Mouse (Mus musculus) telencephalon, adult 2 months (tissue): ENCODE measurements around the gene Lad1.

Experiments used
- DNase-seq: peaks from one replicate; pipeline ENCODE4 v3.0.0-alpha.2; 2011; ENCODE audit warnings: low read depth, low spot score

Gene Lad1

GRCm38 (mm10) chr1:135844481-135844880 lies 26.1 kb downstream of the Lad1 start:
- DNase-seq: no peak

DNA sequence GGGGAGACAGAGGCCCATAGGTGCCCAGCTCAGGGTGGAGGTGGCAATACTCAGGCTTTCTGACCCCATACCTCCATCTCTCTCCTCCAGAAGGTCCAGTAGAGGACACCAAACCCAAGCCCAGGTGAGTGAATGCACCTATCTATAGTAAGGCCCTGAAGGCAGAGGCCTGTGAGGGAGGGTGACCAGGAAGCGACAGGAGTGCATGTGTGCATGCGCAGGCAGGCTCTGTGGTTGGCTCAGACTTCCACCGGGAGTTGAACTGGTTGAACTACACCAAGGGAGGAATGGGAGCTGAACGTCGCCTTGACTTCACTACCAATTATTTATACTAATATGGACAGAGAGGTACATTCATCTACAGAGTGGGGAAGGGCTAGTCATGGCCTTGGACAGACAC lies 28.2 kb downstream of the Lad1 start:
- DNase-seq: no peak

GRCm38 (mm10) chr1:135847139-135847562 lies 28.8 kb downstream of the Lad1 start:
- no peak for DNase-seq

DNA sequence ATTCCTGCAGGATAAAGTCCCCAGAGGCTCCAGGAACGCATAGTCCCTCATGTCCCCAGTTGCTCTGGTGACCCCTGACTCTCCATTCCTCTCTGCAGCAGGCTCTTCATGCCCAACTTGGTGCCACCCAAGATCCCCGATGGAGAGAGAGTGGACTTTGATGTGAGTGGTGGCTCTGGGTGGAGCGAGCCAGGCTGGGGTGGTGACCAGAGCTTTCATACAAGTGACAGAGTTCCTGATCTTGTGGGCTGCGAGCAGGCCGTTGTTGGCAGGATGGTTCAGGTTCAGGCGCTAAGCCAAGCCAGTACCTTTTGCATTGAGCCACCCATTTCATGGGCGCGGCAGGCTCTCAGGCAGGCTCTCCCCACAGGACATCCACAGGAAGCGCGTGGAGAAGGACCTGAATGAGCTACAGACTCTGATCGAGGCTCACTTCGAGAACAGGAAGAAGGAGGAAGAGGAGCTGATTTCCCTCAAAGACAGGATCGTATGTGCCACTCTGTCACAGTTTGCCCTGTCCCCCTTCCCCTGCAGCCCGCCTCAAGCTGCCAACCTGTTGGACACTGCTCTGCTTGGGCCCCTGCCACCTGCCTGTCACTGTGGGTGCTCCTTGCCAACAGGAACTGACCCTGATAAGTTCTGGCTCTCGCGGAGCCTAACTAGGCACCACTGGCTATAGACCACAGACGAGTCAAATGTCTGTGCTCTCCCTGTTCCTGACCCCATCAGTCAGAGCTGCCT lies 29.4 kb downstream of the Lad1 start:
- no peak for DNase-seq

DNA sequence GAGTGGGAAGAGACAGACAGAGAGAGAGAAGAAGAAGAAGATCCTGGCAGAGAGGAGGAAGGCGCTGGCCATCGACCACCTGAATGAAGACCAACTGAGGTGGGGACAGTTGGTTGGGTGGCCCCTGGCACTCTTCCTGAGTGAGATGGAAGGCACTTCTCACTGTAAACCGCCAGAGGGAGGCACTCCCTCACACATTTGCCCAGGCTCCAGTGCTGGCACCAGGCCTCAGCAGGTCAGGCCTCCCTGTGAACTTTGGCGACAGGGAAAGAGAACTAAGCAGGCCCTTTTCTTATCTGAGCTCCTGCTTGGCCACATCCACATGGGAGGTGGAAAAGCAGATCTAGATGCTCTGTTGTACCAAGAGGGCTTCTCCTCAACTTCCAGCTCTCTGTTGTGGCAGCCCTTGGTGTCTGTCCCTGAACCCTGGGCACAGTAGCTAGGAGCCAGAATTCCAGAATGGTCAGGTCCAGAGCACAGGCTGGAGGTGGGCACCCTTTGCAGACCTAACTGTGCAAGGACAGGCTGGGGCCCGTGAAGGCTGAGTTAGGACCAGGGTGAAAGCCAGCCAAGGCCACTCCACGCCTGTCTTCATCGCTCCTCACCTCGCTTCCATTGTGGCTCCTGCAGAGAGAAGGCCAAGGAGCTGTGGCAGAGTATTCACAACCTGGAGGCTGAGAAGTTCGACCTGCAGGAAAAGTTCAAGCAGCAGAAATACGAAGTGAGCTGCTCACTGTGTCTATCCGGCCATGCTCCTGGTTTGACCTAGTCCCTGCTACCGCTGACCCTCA lies 32.5 kb downstream of the Lad1 start:
- DNase-seq: no peak

- peak; percentile 48 for DNase-seq
Measured at GRCm38 (mm10) chr1:135852044-135852756, 33.8 kb downstream of the Lad1 start.

DNA sequence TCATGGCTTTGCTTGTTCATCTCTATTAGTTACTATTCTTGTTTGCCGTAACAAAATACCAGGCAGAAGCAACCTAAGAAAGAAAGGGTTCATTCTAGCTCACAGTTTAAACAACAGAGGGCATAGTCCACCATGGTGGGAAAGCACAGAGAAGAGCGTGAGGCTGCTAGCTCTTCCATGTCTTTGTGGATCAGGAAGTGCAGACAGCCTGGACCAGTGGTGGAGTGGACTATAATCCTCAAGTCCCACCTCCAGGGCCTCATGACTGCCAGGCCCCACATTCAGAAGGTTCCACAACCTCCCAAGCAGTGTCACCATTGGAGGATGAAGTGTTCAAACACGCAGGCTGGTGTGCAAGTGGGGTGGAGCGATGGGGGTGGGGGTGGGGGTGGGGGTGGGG lies 34.8 kb downstream of the Lad1 start:
- DNase-seq: no peak

DNA sequence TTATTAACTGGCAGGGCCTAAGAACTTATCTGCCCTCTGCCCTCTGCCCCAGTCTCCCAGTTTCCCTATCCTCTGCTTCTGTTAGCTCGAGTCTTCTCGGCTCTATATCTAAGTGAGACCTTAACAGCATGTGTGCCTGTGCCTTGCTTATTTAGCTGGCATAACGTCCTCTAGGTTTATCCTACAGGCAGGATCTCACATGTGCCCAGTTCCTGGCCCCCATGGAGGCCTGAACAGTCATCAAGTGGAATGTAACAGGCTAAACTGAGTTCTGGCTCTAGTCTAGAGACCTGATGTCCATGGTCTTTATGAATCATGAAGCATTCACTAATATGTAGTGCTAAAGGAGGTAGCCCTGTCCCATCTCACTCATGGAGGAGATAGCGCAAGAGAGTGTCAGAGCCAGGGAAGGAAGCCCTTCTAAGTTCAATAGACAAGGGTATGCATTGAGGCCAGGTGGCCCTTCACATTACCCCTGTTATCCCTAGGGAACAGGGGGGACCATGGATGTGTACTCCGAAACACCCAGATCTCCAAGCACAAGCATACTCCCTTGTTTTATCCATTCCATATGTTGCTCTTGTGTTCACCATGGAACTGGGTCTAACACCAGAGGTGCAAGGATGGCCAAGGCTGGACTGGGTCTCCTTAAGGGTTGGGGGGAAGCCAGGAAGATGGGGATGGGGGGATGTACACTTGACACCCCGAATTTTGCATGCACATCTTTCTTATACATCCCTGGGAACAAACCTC lies 36.4 kb downstream of the Lad1 start:
- DNase-seq: no peak

DNA sequence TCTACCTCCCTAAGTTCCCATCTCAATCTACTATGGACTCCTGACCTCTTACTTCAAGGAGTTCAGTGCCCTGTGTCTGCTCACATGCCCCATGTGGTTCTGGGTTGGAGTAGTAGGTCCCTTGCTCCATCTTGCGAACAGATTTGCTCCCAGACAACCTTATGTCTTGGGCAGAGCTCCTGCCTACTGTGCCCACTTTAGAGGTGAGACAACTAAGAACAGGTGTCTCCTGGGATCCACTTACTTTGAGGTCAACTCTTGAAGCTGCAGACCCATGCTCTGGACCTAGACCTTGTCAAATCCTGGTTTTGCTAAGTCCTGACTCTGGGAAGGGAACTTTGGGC lies 36.9 kb downstream of the Lad1 start:
- DNase-seq: no peak

- no peak for DNase-seq
Measured at GRCm38 (mm10) chr1:135856070-135856469, 37.7 kb downstream of the Lad1 start.

DNA sequence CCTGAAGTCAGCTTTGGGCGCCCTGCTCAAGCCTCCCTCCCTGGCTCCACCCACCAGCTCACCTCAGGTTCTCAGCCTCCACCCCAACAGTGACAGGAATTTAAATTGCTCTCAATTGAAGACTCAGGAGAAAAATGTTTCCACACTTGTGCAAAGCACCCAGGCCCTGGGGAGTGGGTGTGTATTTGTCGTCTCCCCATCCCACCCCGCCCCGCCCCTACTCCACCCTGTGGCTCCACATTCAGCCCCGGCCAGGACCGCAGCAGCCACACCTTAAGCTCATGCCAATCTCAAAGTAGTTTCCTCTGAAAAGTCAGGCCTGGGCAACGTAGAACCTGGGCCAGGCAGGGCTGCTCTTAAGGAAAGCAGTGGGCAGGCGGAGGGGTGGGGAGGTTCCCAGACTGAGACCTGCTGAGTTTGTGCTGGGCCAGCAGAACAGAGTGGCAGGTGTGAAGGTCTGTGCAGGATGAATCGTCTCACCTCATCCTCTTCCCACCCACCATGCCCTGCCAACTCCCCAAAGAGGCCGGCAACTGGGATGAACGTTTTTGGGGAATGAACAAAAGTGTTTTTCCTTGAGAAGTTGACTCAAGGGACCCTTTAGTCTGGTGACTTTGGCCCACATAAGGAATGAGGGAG lies 38.9 kb downstream of the Lad1 start:
- no peak for DNase-seq

DNA sequence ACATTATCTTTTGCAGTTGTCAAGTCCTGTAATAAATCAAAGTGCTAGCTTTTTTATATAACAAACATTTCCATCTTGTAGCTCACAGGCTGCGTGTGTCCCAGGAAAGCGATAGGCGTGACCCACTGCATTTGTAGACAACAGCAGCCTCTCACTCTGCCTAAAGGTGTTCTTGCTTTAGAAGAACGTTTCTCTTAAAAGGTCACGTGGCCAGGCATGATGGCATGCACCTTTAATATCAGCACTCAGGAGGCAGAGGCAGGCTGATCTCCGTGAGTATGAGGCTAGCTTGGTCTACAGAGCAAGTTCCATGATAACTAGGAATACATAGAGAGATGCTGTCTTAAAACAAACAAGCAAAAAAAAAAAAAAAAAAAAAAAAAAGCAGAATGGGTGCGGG lies 40.1 kb downstream of the Lad1 start:
- no peak for DNase-seq

DNA sequence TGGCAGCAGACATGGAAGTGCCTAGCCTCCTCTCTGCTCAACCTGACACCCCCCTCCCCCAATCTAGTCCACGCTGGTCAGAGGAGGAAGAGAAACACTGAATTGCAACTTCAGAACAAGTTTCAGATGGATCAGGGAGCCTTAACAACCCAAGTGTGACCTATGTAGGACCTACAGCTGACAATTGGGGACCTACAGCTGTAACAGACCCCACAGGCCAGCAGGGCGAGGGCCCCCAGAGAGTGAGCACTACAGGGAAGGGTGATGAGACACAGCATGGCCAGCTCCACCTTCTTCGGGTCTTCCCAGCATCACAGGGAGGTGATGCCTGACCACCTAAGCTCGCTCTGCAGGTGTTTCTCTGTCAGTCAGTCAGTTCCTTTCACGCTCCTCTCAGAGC lies 42.7 kb downstream of the Lad1 start:
- no peak for DNase-seq

DNA sequence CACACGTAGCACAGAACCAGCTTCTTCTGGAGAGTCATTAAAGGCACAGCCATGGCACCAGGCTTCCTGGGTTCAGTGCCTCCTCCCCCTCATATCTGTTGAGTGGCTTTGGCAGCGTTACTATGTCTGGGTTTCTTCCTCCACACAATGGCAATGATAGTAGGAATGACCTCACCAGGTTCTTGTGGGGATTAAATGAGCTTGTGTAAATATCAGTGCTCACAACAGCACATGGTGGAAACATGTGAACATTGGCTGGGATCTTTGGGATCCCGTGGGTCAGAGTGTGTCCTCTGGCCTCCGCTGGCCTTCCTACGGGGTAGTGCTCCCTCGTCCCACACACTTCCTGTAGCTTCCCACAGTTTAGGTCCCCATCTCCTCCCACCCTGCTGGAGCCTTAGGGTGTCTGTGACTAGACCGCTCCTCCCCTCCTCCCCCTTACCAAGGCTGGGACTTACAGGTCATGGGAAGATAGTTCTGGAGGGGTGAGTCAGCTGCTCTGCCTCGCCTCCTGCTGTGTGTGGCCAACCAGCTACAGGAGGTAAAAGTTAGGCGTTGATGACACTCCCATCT lies 43.7 kb downstream of the Lad1 start:
- DNase-seq: no peak

DNA sequence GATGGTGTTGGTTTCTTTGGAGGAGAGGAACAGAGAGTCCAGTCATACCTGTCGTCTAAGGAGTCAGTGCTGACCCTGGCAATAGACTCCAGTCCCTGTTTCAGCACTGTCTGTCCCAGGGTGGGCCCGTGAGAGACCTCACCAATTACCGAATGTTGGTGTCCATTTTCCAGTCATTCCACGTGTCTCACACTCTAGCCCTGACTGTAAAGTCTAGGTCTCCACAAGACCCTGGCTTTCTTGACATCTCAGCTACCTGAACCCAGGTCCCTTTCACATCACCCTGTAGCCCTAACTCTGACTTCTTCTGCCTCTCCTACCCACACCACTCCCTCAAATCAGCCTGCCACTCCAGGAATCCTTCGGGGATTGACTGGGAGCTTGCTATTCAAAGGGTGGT lies 44.2 kb downstream of the Lad1 start:
- no peak for DNase-seq

DNA sequence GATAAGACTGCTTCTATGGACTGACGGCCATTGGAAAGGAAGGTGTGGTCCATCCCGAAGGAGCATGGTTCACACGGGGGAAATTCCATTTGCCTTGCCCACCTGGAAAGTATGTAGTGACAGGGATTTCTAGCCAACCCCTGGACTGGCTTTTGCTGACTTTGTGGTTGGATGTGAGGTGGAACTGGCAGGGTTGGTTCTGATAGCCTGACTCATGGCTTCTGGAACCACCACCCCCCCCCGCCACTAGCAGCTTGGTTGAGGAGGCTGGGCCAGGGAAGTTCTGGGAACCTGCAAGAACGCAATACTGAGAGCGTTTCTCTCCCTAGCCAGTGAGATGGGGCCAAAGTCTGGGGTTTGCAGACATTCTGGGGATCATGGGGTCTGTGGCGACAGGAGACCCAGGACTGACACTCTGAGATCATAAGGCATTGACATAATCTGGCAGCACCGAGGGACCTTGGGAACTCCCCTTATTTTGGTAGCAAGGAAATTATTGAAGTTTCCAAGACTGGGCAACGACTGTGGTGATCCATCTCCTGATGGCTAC lies 45.5 kb downstream of the Lad1 start:
- no peak for DNase-seq

GRCm38 (mm10) chr1:135864830-135865229 lies 46.4 kb downstream of the Lad1 start:
- DNase-seq: no peak

GRCm38 (mm10) chr1:135865518-135866194 lies 47.3 kb downstream of the Lad1 start:
- DNase-seq: peak; percentile 36

DNA sequence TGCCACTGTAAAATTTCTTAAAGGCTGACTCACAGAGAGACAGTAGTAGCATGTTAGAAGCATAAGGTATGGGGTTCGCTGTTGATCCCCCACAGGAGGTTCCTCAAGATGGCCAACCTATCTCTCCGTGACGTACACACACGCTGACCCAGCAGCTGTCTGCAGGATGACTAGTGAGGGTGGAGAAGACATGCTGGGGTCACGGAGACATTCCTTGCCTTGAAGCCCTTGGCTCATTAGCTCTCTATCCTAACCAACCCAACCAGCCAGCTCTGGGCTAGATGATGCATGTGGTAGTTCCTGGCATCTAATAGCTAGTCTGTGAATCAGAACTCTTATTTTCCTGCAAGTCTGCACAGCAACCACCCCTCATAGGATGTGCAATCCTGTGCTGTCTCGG lies 50.2 kb downstream of the Lad1 start:
- DNase-seq: no peak

- peak; percentile 56 for DNase-seq
Measured at GRCm38 (mm10) chr1:135872991-135873390, 54.6 kb downstream of the Lad1 start.
